Mouse (Mus musculus): ENCODE data around the gene Trim7.
"Not testable (repeated sequence)": the region's sequence is repeated elsewhere in the genome, so short reads cannot be mapped to it uniquely, and the experiment has no call there.

Trim7 gene

DNA sequence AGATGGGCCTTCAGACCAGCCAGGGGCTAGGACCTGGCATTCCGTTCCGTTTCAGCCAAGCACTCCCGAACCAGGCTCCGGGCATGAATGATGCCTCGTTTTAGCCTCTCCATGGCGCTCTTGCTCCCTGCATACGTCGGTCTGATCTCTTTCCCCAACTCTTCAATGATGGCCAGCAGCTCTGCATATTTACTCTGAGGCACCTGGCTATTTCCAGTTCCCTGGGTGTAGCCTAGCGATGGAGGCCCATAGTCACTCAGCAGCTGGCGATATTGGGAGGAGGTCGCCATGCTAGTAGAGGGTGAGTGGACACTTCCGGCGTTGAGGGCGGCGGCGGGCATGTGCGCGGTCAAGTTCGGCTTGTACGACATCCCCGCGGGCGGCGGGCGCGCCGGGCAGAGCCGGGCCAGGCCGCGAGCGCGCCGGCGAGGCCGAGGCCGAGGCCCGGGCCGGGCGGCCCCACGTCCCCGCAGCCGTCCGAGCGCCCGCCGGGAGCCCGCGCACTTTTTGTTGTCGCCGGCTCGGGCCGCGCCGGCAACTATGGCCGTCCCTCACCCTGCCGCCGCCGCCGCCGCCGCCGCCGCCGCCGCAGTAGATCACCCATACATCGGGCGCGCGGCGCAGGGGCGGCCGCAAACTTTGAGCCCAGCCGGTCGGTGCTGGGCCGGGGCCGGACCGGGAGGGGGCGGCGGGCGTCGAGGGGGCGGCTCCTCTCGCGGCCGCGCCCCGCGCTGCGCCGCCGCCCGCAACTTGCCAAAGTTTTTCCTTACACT lies at the start of gene Trim7, which contains the start of gene Gm12184:
Trim7 (plus strand) TSS at position 162 of the 773 bp plus-strand sequence.
Gm12184 (minus strand) TSS at position 677 of the 773 bp plus-strand sequence.
- not testable (repeated sequence) for DNase-seq (ENCODE audit: low read depth)

DNA sequence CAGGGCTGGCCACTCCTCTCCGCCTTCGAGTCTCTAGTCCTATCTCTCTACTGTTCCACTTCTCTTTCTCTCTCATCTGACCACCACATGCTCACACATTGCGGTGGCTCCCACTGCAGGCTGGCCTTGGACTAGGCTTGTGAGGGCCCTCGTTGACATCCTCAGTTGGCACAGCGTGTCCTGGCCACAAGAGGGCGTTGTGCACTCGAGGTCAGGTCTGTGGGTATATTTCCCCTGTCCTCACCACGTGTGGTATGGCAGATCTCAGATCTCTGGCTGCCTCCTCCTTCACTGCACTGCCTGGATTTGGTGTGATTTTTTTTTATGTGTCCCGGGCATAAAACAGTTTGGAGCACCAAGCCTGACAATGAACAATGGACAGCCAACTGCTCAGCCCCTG lies 49.3 kb upstream of the Trim7 start:
- DNase-seq (ENCODE audit: low read depth) = peak; percentile 11

GRCm38 (mm10) chr11:48777303-48777702 lies 48.6 kb upstream of the Trim7 start:
- no peak for DNase-seq (ENCODE audit: low read depth)

- DNase-seq (ENCODE audit: low read depth) = peak; percentile 63
Observed at GRCm38 (mm10) chr11:48779450-48779849, 46.5 kb upstream of the Trim7 start.

GRCm38 (mm10) chr11:48782243-48782642 lies 43.7 kb upstream of the Trim7 start:
- DNase-seq (ENCODE audit: low read depth) = no peak

- peak; percentile 39 for DNase-seq (ENCODE audit: low read depth)
Observed at GRCm38 (mm10) chr11:48787455-48788211, 38.3 kb upstream of the Trim7 start.

DNA sequence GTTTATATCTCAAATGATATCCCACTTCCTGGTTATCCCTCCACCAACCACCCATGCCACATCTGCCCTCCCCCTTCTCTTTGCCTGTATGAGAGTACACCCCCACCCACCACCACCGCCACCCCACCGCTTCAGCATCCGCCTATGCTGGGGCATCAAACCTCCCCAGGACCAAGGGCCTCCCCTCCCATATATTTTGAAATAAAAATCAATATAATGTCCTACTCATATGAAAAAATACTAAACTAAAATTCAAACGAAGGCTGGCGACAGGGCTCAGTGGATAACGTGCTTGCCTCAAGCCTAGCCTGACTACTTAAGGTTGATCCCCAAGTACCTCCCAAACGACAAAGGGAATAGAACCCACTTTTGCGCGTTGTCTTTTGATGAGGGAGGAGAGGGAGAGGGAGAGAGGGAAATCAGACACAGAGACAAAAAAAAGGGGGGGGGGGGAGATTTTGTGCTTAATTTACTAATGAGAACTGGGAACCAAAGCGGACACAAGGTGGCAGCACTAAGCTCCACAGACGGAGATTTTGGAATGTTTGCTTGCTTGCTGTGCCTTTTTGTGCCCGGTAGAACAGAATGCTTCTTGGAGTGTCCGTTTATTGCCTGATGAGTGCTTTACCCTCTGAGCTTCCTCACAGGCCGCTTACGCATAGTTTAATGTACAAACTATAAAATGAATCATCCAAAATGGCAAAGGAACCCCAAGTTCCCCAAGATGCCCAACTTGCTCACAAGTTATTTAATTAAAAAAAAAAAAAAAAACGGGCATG lies 37.4 kb upstream of the Trim7 start:
- DNase-seq (ENCODE audit: low read depth) = peak; percentile 93

DNA sequence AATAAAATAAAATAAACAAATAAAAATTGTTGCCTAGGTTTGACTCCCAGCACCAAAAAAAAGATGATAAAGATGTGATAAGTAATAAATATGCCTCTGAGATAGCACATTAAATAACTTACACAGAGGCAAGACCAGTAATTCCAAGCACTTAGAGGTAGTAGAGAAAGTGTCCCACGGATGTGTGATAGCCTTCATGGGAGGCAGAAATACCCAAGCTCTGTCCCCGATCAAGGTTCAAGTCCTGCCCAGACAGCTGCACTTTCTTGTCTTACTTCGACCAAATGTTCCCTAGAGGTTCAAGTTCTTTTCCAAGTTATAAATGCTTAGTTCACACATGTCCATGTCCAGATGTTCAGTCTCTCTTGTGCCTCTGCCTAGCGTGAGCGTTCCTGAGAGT lies 36.7 kb upstream of the Trim7 start:
- no peak for DNase-seq (ENCODE audit: low read depth)

GRCm38 (mm10) chr11:48789973-48790823 lies 35.7 kb upstream of the Trim7 start:
- peak; percentile 95 for DNase-seq (ENCODE audit: low read depth)

DNA sequence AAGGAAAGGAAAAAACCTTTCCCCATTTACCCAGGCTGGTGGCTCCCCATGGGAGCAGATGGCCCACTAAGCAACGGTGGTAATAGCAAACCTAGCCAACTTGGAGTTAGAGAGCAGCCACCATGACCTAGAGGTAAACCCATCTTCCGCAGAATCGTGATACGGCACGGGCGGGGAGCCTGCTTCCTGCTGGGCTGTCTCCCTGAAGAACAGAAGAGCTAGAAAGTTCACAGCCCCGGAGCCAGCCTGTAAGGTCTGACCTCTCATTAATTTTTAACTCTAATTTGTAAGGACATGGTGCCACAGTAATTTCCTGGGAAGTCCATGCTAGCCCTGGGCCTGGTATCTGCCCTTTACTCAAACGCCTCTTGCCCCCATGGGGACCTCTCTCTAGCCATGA lies 35.0 kb upstream of the Trim7 start:
- DNase-seq (ENCODE audit: low read depth) = no peak

GRCm38 (mm10) chr11:48791894-48792293 lies 34.0 kb upstream of the Trim7 start:
- DNase-seq (ENCODE audit: low read depth) = not testable (repeated sequence)

DNA sequence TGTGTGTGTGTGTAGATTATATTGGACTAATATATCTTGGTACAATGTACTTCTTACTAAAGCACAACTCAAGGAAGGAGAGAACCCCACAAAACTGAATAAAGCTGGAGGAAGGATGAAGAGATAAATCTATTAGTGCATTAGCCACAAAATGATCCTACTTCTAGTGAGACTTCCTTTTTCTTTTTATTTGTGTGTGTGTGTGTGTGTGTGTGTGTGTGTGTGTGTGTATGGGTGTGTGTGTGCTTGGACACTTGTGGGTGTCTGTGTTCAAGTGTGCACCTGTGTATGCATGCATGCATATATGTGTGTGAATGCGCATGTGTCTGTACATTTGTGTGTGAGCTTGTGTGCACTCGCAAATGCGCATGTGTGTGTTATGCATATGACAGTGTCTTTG lies 32.8 kb upstream of the Trim7 start:
- DNase-seq (ENCODE audit: low read depth) = no peak

DNA sequence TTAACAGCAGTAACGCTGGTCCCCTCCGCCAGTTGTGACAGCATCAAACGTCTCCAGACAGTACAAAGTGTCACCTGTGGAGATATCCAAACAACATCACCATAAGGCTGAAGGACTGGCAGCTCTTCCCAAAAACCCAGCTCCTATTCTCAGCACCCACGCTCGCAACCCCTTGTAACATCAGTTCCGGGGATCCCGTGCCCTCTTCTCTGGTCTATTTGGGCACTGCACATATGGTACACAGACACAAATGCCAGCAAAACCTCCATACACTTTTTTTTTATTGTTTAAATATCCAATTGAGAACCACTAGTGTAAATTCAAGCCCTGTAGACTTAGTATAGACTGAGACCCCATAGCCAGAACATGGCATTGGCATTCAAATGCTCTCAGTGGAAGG lies 30.7 kb upstream of the Trim7 start:
- DNase-seq (ENCODE audit: low read depth) = no peak

GRCm38 (mm10) chr11:48796290-48796689 lies 29.6 kb upstream of the Trim7 start:
- DNase-seq (ENCODE audit: low read depth) = no peak

- no peak for DNase-seq (ENCODE audit: low read depth)
Observed at GRCm38 (mm10) chr11:48797287-48797686, 28.7 kb upstream of the Trim7 start.

DNA sequence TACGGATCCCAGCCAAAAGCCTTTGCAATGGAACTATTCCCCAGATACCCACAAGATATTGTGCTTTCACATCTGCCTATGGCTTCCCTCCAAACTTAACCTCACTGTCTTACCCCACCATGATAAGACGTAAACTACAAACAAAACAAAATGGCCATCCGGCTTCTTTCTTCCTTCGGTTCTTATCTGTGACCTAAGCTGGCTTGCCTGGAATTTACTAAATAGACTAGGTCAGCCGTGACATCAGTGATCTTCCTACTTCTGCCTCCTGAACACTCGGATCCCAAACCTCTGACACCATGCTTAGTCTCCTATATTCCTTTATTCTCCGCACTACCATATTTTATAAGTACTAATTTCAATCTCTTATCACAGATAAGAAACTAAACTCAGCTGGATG lies 27.6 kb upstream of the Trim7 start:
- DNase-seq (ENCODE audit: low read depth) = no peak

DNA sequence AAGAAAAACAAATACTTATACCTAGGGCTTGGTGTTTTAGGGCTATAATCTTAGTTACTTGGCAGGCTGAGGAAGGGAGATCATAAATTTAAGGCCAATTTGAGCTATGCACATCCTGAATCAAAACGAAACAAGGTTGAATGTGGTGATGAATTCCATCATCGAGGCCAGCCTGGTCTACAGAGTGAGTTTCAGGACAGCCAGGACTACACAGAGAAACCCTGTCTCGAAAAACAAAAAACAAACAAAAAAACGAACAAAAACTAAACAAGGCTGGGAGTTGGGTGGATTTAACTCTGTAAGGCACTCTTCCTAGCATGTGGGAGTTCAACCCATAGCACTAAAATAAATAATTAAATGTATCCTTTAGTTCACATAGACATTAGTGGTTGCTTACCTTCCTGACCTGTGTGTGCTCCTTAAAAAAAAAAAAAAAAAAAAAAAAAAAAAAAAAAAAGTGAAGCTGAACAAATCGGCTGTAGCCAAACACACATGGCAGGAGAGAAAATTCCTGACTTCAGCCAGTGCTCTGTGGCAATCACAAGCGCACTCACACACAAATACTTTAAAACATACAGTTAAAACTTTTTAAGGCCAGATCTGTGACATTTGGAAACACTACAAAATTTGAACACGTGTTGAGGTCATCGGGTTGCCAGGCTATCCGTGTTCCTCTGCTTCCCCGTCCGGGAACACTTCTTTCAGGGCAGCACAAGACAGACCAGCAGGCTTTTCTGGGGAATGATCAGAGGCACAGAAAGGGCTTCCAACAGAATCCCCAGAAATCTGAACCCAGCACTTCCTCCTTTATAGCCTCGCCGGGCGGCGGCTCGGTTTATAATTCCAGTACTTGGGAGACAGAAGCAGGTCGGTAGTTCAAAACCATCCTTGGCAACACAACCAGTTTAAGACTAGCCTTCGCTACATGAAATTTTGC lies 26.7 kb upstream of the Trim7 start:
- DNase-seq (ENCODE audit: low read depth) = peak; percentile 31

DNA sequence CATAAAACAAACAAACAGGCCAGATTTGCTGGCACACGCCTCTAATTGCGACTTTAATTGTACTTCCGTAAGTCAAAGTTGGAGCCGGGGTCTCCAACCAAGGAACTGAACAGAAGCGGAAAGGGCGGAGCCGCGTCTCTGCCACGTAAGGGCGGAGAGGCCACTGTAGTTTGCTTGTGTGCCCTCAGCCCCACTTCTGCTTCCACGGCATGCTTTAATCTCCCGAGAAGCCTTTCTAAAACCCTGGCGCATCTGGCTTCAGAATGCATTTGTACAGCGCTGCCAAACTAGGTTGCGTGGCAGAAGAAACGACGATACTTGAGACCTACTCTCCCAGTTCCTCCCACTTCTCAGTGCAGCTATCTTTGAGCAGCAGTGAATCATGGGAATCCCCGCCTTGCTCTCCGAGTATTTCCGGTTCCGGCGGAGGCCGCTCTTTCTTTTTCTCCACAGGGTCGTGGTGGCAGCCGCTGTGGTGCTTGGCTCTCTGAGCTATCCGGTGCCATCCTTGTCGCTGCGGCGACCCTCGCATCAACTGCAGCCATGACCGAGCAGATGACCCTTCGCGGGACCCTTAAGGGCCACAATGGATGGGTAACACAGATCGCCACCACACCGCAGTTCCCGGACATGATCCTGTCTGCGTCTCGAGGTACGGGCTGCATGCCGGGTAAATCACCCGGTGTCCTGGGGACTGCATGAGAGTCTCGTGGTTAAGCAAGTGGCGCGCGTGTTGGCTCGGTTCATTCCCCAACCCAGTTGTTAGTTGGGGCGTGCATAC lies 25.8 kb upstream of the Trim7 start, which contains the start of gene Rack1:
Rack1 (plus strand) TSS at position 412 of the 781 bp plus-strand sequence.
- peak; percentile 92 for DNase-seq (ENCODE audit: low read depth)

Data from NIH3T3 (cell line).